Mouse (Mus musculus): ENCODE data around the gene Abcb9.

- TF ChIP-seq CTCF (IDR thresholded peaks at IDR 0.05; ENCODE audit: control insufficient read depth, insufficient read depth, insufficient read length) (no peak), CEBPB (IDR thresholded peaks at IDR 0.05; ENCODE audit: low read depth) (no peak)
These were observed 83.7 kb downstream of the Abcb9 start for GRCm38 (mm10) chr5:124011927-124012326.

Data from C2C12 (cell line).